Mouse (Mus musculus) Patski (cell line): ENCODE results near the gene Rtcb. TPM values are rescaled to one million over a fixed set of nuclear protein-coding genes. Genes with fewer than 3 reads are reported as not detected.

Experiments
- ATAC-seq: fragments of 100-300 bp; one replicate; pipeline ENCODE4 v1.8.0; 2021
- CTCF ChIA-PET: fragments of 350-600 bp; sonication (Branson Sonifier 250); formaldehyde crosslinking; loops from one replicate; lab custom pipeline; 2022; ENCODE audit warnings: inconsistent platforms; lab: Charles Lee
- POLR2A ChIA-PET: fragments of 350-600 bp; sonication (Branson Sonifier 250); formaldehyde crosslinking; loops from one replicate; lab custom pipeline; 2022; ENCODE audit warnings: antibody characterized with exemption, inconsistent platforms; lab: Charles Lee
- DNase-seq: peaks from one replicate; pipeline ENCODE4 v3.0.0-alpha.2; 2011; ENCODE audit warnings: low read depth, low spot score
- H3K27me3 ChIP-seq: fragments of 371-371 bp; one replicate; pipeline ENCODE4 v1.5.1; 2021
- CTCF ChIP-seq: fragments of 100-300 bp; IDR thresholded peaks from one replicate; pipeline ENCODE4 v1.5.1; 2021
- in situ Hi-C: fragments of 300-500 bp; cut with MboI; formaldehyde crosslinking; loops from 3 replicates; pipeline ENCODE4 v1.11.1; 2018; ENCODE audit warnings: low pct_unique_long_range_greater_than_20kb, mixed read lengths
- polyA plus RNA-seq: library from polyadenylated mRNA; unstranded; gene quantifications from one replicate; pipeline ENCODE4 v1.2.3, GENCODE M21; 2021

The Rtcb gene
- polyA plus RNA-seq, 1 experiment from 2014 or later: 153 TPM

GRCm38 (mm10) chr10:85968731-85969130 is 11.1 kb upstream of the Rtcb start:
- POLR2A ChIA-PET: no interaction called here
- ATAC-seq (no peak), DNase-seq (no peak)

GRCm38 (mm10) chr10:85968157-85968634 is 10.6 kb upstream of the Rtcb start:
- no peaks in the 10 kb centered on the region for H3K27me3 ChIP-seq
- peak; percentile 91 for TF ChIP-seq CTCF
- DNase-seq (no peak), ATAC-seq (no peak)
- CTCF ChIA-PET: interaction anchor here (0.8 to 3.2 kb wide), 8 partner anchors 10 to 514 kb away, joined by 3 to 30 read pairs (median 5); partner anchors contain the start of genes Fbxo7 and Rtcb
- in situ Hi-C loops: loop anchor here (5.0 to 10.0 kb wide), 2 partner anchors 337 to 499 kb away; partner anchors contain the start of gene Timp3
- POLR2A ChIA-PET: no interaction called here

More at GRCm38 (mm10) chr10:85968731-85969130, 11.1 kb upstream of the Rtcb start:
- in situ Hi-C loops: loop anchor here (5.0 to 10.0 kb wide), 2 partner anchors 336 to 499 kb away; partner anchors contain the start of gene Timp3
- CTCF ChIA-PET: interaction anchor here (1.0 to 3.2 kb wide), 7 partner anchors 10 to 513 kb away, joined by 3 to 30 read pairs (median 6); partner anchors contain the start of genes Fbxo7 and Rtcb
- TF ChIP-seq CTCF: no peak
- no peaks in the 10 kb centered on the region for H3K27me3 ChIP-seq

DNA sequence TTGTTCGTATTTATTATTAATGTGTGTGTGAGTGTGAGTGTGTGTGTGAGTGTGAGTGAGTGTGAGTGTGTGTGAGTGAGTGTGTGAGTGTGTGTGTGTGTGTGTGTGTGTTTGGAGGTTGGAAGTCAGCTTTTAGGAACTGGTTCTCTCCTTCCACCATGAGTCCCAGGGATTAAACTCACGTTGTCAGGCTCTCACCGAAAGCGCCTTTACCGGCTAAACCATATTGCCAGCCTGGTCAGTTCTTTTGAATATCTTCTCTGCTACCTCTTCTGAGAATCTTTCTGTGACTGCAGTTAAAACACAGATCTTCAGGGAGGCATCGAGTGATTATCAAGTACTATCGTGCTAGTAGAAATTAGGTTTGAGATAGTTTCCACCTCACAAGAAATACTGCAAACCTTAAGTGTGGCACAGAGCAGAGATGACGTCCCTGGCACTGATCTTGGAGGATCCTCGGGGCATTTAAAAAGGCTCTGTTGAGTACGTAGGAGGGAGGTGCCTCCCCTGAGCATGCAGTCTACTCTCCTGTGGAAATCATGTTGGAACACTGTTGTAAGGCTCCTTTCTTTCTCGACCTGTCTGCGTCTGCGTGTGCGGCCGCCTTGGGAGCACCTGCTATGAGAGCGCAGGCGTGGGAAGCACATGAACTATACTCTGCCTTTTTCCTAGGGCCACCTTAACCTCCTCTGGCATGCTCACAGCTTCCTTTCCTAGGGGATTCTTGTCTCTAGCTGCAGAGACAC is 10.0 kb upstream of the Rtcb start:
- ChIA-PET POLR2A (no interaction called here), CTCF (interaction anchor here (0.8 to 3.2 kb wide), 7 partner anchors 9 to 511 kb away, joined by 3 to 30 read pairs (median 6); partner anchors contain the start of genes Fbxo7 and Rtcb)
- in situ Hi-C loops: loop anchor here (5.0 to 10.0 kb wide), 2 partner anchors 337 to 500 kb away; partner anchors contain the start of gene Timp3
- H3K27me3 ChIP-seq: no peaks in the 10 kb centered on the region
- DNase-seq (no peak), ATAC-seq (no peak)
- TF ChIP-seq CTCF: no peak

DNA sequence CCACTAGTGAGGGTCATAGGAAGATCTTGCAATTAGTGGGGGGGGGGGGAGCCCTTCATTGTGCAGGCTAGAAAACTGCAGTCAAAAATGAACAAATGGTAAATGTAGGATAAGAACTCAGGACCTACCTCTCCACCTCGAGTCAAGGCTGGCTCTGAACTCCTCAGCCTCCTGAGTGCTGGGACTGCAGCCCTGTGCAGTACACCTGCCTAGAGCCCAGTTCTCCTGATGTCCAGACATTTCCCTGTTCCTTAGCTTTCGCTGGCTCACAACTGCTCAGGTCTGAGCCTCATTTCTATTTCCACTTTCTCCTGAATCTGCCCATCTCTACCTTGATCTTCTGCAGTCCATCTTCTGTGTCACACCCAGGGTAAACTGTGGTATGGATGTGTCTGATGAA is 8.9 kb upstream of the Rtcb start:
- POLR2A ChIA-PET: no interaction called here
- peaks cover 4% of the 10 kb centered on the region for H3K27me3 ChIP-seq
- no peak for TF ChIP-seq CTCF
- DNase-seq: no peak
- CTCF ChIA-PET: no interaction called here
- in situ Hi-C loops: loop anchor here (5.0 to 10.0 kb wide), 2 partner anchors 338 to 501 kb away; partner anchors contain the start of gene Timp3
- no peak for ATAC-seq

GRCm38 (mm10) chr10:85964316-85964715 is 6.7 kb upstream of the Rtcb start:
- ChIA-PET CTCF (interaction anchor here (1.4 kb wide), 1 partner anchor 57 kb away, joined by 4 read pairs; the partner anchor contains the start of gene Fbxo7), POLR2A (no interaction called here)
- no peak for TF ChIP-seq CTCF
- no peak for ATAC-seq
- in situ Hi-C loops: loop anchor here (10.0 kb wide), 1 partner anchor 340 kb away; the partner anchor contains the start of gene Timp3
- peaks cover 4% of the 10 kb centered on the region for H3K27me3 ChIP-seq
- DNase-seq: no peak

DNA sequence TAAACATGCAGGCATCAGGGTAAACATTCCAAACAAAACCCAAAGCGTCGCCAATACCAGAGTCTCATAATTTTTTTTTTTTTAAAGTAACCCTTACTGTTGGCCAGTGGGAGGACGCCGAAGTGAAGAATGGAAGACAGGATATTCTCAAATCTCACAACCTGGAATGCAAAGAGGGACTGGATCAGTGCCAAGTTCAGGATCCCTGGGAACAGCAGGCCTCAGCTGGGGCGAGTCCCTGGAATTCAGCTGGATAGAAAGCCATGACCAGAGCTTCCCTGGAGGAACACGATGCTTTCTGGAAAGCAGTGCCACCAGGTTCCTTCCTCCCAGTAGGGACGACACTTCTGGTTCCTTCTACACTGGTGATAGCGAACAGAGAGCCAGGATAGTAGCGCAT is 5.3 kb upstream of the Rtcb start:
- H3K27me3 ChIP-seq: peaks cover 4% of the 10 kb centered on the region
- in situ Hi-C loops: loop anchor here (10.0 kb wide), 1 partner anchor 342 kb away; the partner anchor contains the start of gene Timp3
- ATAC-seq (no peak), DNase-seq (no peak)
- POLR2A ChIA-PET: no interaction called here
- TF ChIP-seq CTCF: no peak
- CTCF ChIA-PET: interaction anchor here (1.2 kb wide), 1 partner anchor 46 kb away, joined by 3 read pairs; no protein-coding TSS in a partner anchor

DNA sequence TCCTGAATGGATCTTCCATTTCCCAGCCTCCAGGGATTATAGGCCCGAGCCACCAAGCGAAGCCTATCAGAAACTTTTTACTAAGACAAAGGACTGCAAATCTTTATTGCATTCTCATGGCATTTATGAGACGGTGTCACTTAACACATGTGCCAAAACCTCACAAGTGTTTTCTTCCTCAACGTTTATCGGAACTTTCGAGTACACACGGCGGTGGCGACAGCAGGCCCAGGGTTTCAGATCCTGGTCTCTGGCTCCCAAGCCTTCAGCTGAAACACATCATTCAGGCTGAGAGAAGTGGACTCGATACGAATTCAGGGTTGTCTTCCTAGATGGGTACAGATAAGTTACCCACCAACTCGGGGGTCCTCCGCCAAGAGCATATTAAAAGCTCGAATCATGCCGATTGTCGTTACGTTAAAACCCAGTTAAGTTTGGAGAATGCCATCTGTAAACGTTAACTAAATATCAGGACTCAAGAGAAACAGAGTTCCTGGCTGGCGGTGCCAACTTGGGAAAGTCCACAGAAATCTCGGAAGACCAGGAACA is 678 bp downstream of the Rtcb start:
- ATAC-seq: no peak
- in situ Hi-C loops: no loop called here
- ChIA-PET CTCF (interaction anchor here (1.2 to 3.0 kb wide), 3 partner anchors 12 to 65 kb away, joined by 3 to 10 read pairs (median 5); partner anchors contain the start of gene Fbxo7), POLR2A (no interaction called here)
- peaks cover 2% of the 10 kb centered on the region for H3K27me3 ChIP-seq
- TF ChIP-seq CTCF: no peak
- no peak for DNase-seq

GRCm38 (mm10) chr10:85954429-85954828 is 3.2 kb downstream of the Rtcb start:
- in situ Hi-C loops: no loop called here
- ATAC-seq (no peak), DNase-seq (no peak)
- CTCF ChIA-PET: interaction anchor here (1.1 to 1.6 kb wide), 4 partner anchors 10 to 43 kb away, joined by 3 to 7 read pairs (median 4); no protein-coding TSS in a partner anchor
- POLR2A ChIA-PET: interaction anchor here (0.7 to 1.2 kb wide), 2 partner anchors 111 to 565 kb away, joined by 7 to 9 read pairs; no protein-coding TSS in a partner anchor
- TF ChIP-seq CTCF: no peak
- H3K27me3 ChIP-seq: no peaks in the 10 kb centered on the region

DNA sequence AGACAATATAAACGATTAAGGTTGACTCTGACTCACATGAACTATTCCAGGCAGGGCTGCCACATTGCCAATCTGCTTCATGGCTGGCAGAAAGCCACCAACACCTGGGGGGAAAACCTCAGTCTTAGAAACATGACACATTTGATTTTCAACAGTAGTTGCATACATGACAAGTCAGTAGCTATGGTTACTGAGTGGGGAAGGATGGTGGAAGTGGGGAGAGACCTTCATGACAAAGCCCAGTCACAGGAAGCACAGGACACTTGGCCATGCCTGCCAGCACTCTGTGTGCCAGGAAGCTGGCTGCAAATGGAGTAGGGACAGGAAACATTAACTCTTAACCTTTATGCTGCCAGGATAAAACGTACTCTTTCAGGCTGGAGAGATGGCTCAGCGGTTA is 4.2 kb downstream of the Rtcb start:
- CTCF ChIA-PET: interaction anchor here (1.1 to 1.6 kb wide), 4 partner anchors 9 to 68 kb away, joined by 3 to 9 read pairs (median 6); partner anchors contain the start of genes Ascl4 and Fbxo7
- H3K27me3 ChIP-seq: no peaks in the 10 kb centered on the region
- DNase-seq (no peak), ATAC-seq (peak; percentile 36)
- in situ Hi-C loops: no loop called here
- TF ChIP-seq CTCF: no peak
- POLR2A ChIA-PET: no interaction called here
